Mouse (Mus musculus): ENCODE data around the gene Tfpi.

DNA sequence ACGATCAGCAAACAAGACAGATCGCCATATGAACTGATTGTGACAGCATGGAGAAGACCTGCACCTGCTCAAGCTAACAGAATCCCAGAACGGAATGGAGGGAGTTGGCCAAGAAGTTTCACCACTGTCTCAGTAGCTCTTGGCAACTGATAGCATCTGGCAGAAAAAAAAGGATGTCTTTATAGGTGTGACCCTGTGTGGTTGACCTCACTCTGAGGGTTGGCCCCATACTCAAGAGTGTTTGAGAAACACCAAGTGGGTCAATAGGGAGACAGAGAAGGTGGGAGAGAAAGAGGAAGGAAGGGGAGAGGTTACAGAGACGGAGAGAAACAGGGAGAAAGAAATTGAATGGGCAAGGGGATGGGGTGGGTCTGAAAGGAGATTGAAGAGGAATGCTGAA is 92.7 kb downstream of the Tfpi start:
- TF ChIP-seq CTCF (IDR thresholded peaks at IDR 0.05; ENCODE audit: low read depth) (no peak), EP300 (IDR thresholded peaks at IDR 0.05; ENCODE audit: low read depth) (no peak)
